Mouse (Mus musculus) hindbrain, embryonic 14.5 days (tissue): ENCODE results near the gene Mup19. TPM values are rescaled to one million over a fixed set of nuclear protein-coding genes. Genes with fewer than 3 reads are reported as not detected.

Source experiments
- polyA plus RNA-seq: library from polyadenylated mRNA; unstranded; fragments of >200 nt; fragmentation: Nextera tagmentation; extraction: Ambion mirVana; gene quantifications from 2 replicates; pipeline ENCODE4 v1.2.1, GENCODE M21; 2014

Gene Mup19
- polyA plus RNA-seq, 1 experiment from 2014 or later = not detected

Other genes starting within 250 kb of the Mup19 start
- gene Mup17, start 186.4 kb downstream of the Mup19 start, polyA plus RNA-seq = not detected in 2 replicates
- not detected in 2 replicates for gene Mup18, start 108.1 kb downstream of the Mup19 start, polyA plus RNA-seq
- not detected in 2 replicates for gene Mup5, start 53.0 kb upstream of the Mup19 start, polyA plus RNA-seq